Mouse (Mus musculus): ENCODE results near the gene Myo3b. TPM values are rescaled to one million over a fixed set of nuclear protein-coding genes. Genes with fewer than 3 reads are reported as not detected.

The Myo3b gene
- total RNA-seq, 2 experiments from 2014 or later = not detected

- ATAC-seq (replicated peaks; ENCODE audit: low FRiP score, low TSS enrichment, poor library complexity, severe bottlenecking) = no peak
Measured at GRCm38 (mm10) chr2:70337208-70337611, 298.3 kb downstream of the Myo3b start.

- ATAC-seq (replicated peaks; ENCODE audit: low FRiP score, low TSS enrichment, poor library complexity, severe bottlenecking) = no peak
Measured at GRCm38 (mm10) chr2:70337869-70338268, 298.9 kb downstream of the Myo3b start.

- no peak for ATAC-seq (replicated peaks; ENCODE audit: low FRiP score, low TSS enrichment, poor library complexity, severe bottlenecking)
Measured at GRCm38 (mm10) chr2:70339061-70339460, 300.1 kb downstream of the Myo3b start.

GRCm38 (mm10) chr2:70339501-70339900 lies 300.6 kb downstream of the Myo3b start:
- no peak for ATAC-seq (replicated peaks; ENCODE audit: low FRiP score, low TSS enrichment, poor library complexity, severe bottlenecking)

GRCm38 (mm10) chr2:70340224-70340623 lies 301.3 kb downstream of the Myo3b start:
- ATAC-seq (replicated peaks; ENCODE audit: low FRiP score, low TSS enrichment, poor library complexity, severe bottlenecking) = no peak

GRCm38 (mm10) chr2:70345126-70345525 lies 306.2 kb downstream of the Myo3b start:
- ATAC-seq (replicated peaks; ENCODE audit: low FRiP score, low TSS enrichment, poor library complexity, severe bottlenecking) = no peak

- no peak for ATAC-seq (replicated peaks; ENCODE audit: low FRiP score, low TSS enrichment, poor library complexity, severe bottlenecking)
Measured at GRCm38 (mm10) chr2:70347511-70347910, 308.6 kb downstream of the Myo3b start.

- no peak for ATAC-seq (replicated peaks; ENCODE audit: low FRiP score, low TSS enrichment, poor library complexity, severe bottlenecking)
Measured at GRCm38 (mm10) chr2:70348793-70349553, 310.0 kb downstream of the Myo3b start.

- ATAC-seq (replicated peaks; ENCODE audit: low FRiP score, low TSS enrichment, poor library complexity, severe bottlenecking) = no peak
Measured at GRCm38 (mm10) chr2:70352435-70353165, 313.7 kb downstream of the Myo3b start.

GRCm38 (mm10) chr2:70354056-70354455 lies 315.1 kb downstream of the Myo3b start:
- no peak for ATAC-seq (replicated peaks; ENCODE audit: low FRiP score, low TSS enrichment, poor library complexity, severe bottlenecking)

- no peak for ATAC-seq (replicated peaks; ENCODE audit: low FRiP score, low TSS enrichment, poor library complexity, severe bottlenecking)
Measured at GRCm38 (mm10) chr2:70355026-70355425, 316.1 kb downstream of the Myo3b start.

- no peak for ATAC-seq (replicated peaks; ENCODE audit: low FRiP score, low TSS enrichment, poor library complexity, severe bottlenecking)
Measured at GRCm38 (mm10) chr2:70369421-70369820, 330.5 kb downstream of the Myo3b start.

- ATAC-seq (replicated peaks; ENCODE audit: low FRiP score, low TSS enrichment, poor library complexity, severe bottlenecking) = no peak
Measured at GRCm38 (mm10) chr2:70379341-70379740, 340.4 kb downstream of the Myo3b start.

GRCm38 (mm10) chr2:70379939-70380338 lies 341.0 kb downstream of the Myo3b start:
- no peak for ATAC-seq (replicated peaks; ENCODE audit: low FRiP score, low TSS enrichment, poor library complexity, severe bottlenecking)

- ATAC-seq (replicated peaks; ENCODE audit: low FRiP score, low TSS enrichment, poor library complexity, severe bottlenecking) = no peak
Measured at GRCm38 (mm10) chr2:70388645-70389044, 349.7 kb downstream of the Myo3b start.

- ATAC-seq (replicated peaks; ENCODE audit: low FRiP score, low TSS enrichment, poor library complexity, severe bottlenecking) = no peak
Measured at GRCm38 (mm10) chr2:70389162-70389561, 350.2 kb downstream of the Myo3b start.

- ATAC-seq (replicated peaks; ENCODE audit: low FRiP score, low TSS enrichment, poor library complexity, severe bottlenecking) = no peak
Measured at GRCm38 (mm10) chr2:70397734-70398276, 358.9 kb downstream of the Myo3b start.

GRCm38 (mm10) chr2:70399441-70400115 lies 360.7 kb downstream of the Myo3b start:
- ATAC-seq (replicated peaks; ENCODE audit: low FRiP score, low TSS enrichment, poor library complexity, severe bottlenecking) = no peak

- ATAC-seq (replicated peaks; ENCODE audit: low FRiP score, low TSS enrichment, poor library complexity, severe bottlenecking) = no peak
Measured at GRCm38 (mm10) chr2:70400321-70400720, 361.4 kb downstream of the Myo3b start.

GRCm38 (mm10) chr2:70404301-70404700 lies 365.4 kb downstream of the Myo3b start:
- ATAC-seq (replicated peaks; ENCODE audit: low FRiP score, low TSS enrichment, poor library complexity, severe bottlenecking) = no peak

All from megakaryocyte-erythroid progenitor cell, adult 5-6 weeks (primary cell).